9 mouse cellular contexts compared by ENCODE assay signal in genomic region chr1:86435302-86435821, GRCm38 (mm10). TPM values are rescaled to one million over a fixed set of nuclear protein-coding genes. Genes with fewer than 3 reads are reported as not detected.
A peak's percentile ranks its signal among the peaks of the same experiment; 100 is the strongest.
DNase-seq lines count a peak whose midpoint lies in the region; ATAC-seq and TF ChIP-seq lines count a peak whose summit lies in the region.
"Had no signal": no experiment of that assay in that cellular context is flagged by ENCODE, and none has a peak within 500 bp of the region (broad histone marks: within the 10 kb centered on the region; RNA-seq: fewer than 3 reads in every experiment).

No protein-coding gene starts in this region.

- H3K9ac ChIP-seq in heart, adult 2 months (ENCODE audit: low read depth, low read length), result peak overlapping the region; percentile 84
- H3K9ac ChIP-seq in limb, embryonic 14.5 days (ENCODE audit: low read depth, low read length, severe bottlenecking), result peak overlapping the region; percentile 70
- 0 out of 2 replicates have a peak overlapping the region, but pooled peaks have one; percentile 0 for H3K9ac ChIP-seq in midbrain, postnatal 0 days (replicated peaks; ENCODE audit: low read length, poor library complexity, severe bottlenecking)

- H3K36me3 ChIP-seq in erythroblast, embryonic 14.5 days (ENCODE audit: control insufficient read depth), result no peaks in the 10 kb centered on the region
- no peaks in the 10 kb centered on the region for H3K36me3 ChIP-seq in heart, adult 2 months (ENCODE audit: control insufficient read depth, insufficient read depth, low read length)
- H3K36me3 ChIP-seq in kidney, adult 2 months (ENCODE audit: control insufficient read depth, insufficient read depth, low read length), result no peaks in the 10 kb centered on the region
- no peaks in the 10 kb centered on the region for H3K36me3 ChIP-seq in limb, embryonic 14.5 days (ENCODE audit: control insufficient read depth, insufficient read depth, low read length)
- H3K36me3 ChIP-seq in midbrain, postnatal 0 days (ENCODE audit: insufficient read depth, low read length), result no peaks in the 10 kb centered on the region

- H3K27ac ChIP-seq in heart, adult 2 months, result peak overlapping the region; percentile 86
- peak overlapping the region; percentile 98 for H3K27ac ChIP-seq in kidney, adult 2 months (ENCODE audit: insufficient read depth, low read depth, low read length)
- peak overlapping the region; percentile 97 for H3K27ac ChIP-seq in limb, embryonic 14.5 days (replicated peaks; ENCODE audit: low read depth, low read length)
- peak overlapping the region; percentile 96 for H3K27ac ChIP-seq in midbrain, postnatal 0 days (ENCODE audit: low read depth, low read length)

- peak overlapping the region; percentile 89 for H3K4me2 ChIP-seq in limb, embryonic 14.5 days (replicated peaks; ENCODE audit: low read depth, low read length, severe bottlenecking)
- H3K4me2 ChIP-seq in midbrain, postnatal 0 days (ENCODE audit: low read depth, low read length, poor library complexity, severe bottlenecking), result peak overlapping the region; percentile 86

- H3K4me1 ChIP-seq in erythroblast, embryonic 14.5 days (ENCODE audit: control insufficient read depth), result peaks cover 78% of the 10 kb centered on the region
- H3K4me1 ChIP-seq in heart, adult 2 months (ENCODE audit: control insufficient read depth, insufficient read depth, low read length), result peaks cover 17% of the 10 kb centered on the region
- peaks cover 24% of the 10 kb centered on the region for H3K4me1 ChIP-seq in kidney, adult 2 months (ENCODE audit: control insufficient read depth, insufficient read depth, low read length)
- H3K4me1 ChIP-seq in limb, embryonic 14.5 days (ENCODE audit: control insufficient read depth, insufficient read depth, low read length), result peaks cover 31% of the 10 kb centered on the region
- peaks cover 9% of the 10 kb centered on the region; the same call in 1 of the 2 replicates for H3K4me1 ChIP-seq in midbrain, postnatal 0 days (ENCODE audit: insufficient read depth, low read length)

- peak; percentile 61 for DNase-seq in embryo, embryonic 11 days
- DNase-seq in heart, adult 2 months, result peak; percentile 67 to 73
- peak; percentile 73 for DNase-seq in kidney, adult 2 months
- DNase-seq in limb, embryonic 14.5 days (ENCODE audit: low spot score), result peak; percentile 86
- DNase-seq in midbrain, postnatal 0 days (ENCODE audit: low spot score), result peak; percentile 91
- no peak for DNase-seq in yolk sac, embryonic 10.5 days (ENCODE audit: low spot score)

- ATAC-seq in erythroblast, adult 5-6 weeks (replicated peaks; ENCODE audit: low FRiP score, poor library complexity, severe bottlenecking), result no peak
- ATAC-seq in limb, embryonic 14.5 days (ENCODE audit: low FRiP score, low read depth), result peak; percentile 45
- ATAC-seq in midbrain, postnatal 0 days (ENCODE audit: low FRiP score), result peak; percentile 4; the same call in 1 of the 2 replicates

- peak; percentile 25; the same call in 1 of the 2 replicates for TF ChIP-seq EP300 in heart, adult 2 months (IDR thresholded peaks at IDR 0.05; ENCODE audit: insufficient read depth, low read depth, low read length)

- no peaks in the 10 kb centered on the region for H3K27me3 ChIP-seq in erythroblast, embryonic 14.5 days (ENCODE audit: control insufficient read depth)
- no peaks in the 10 kb centered on the region for H3K27me3 ChIP-seq in heart, adult 2 months (ENCODE audit: control insufficient read depth, insufficient read depth, low read length)
- no peaks in the 10 kb centered on the region for H3K27me3 ChIP-seq in kidney, adult 2 months (replicated peaks; ENCODE audit: control insufficient read depth, insufficient read depth, low read length)
- no peaks in the 10 kb centered on the region for H3K27me3 ChIP-seq in limb, embryonic 14.5 days (ENCODE audit: control insufficient read depth, insufficient read depth, low read length)
- H3K27me3 ChIP-seq in midbrain, postnatal 0 days (ENCODE audit: insufficient read depth, low read length), result no peaks in the 10 kb centered on the region

- peak; percentile 51 for TF ChIP-seq POLR2A in heart, adult 2 months (IDR thresholded peaks at IDR 0.05; ENCODE audit: insufficient read depth, low read depth, low read length)
- no peak for TF ChIP-seq POLR2A in kidney, adult 2 months (IDR thresholded peaks at IDR 0.05; ENCODE audit: low read depth, low read length)
- no peak for TF ChIP-seq POLR2A in limb, embryonic 14.5 days (IDR thresholded peaks at IDR 0.05; ENCODE audit: borderline replicate concordance, extremely low read depth, insufficient read depth, insufficient read length)

- 9% methylated on average over 13 of the region's 13 CpGs for WGBS in heart, adult 2 months
- WGBS in kidney, adult 2 months, result 19% methylated on average over 13 of the region's 13 CpGs
- WGBS in limb, embryonic 14.5 days, result 39% methylated on average over 13 of the region's 13 CpGs
- 13% methylated on average over 13 of the region's 13 CpGs for WGBS in midbrain, postnatal 0 days

- H3K9me3 ChIP-seq in erythroblast, embryonic 14.5 days (ENCODE audit: control insufficient read depth, low read length), result no peaks in the 10 kb centered on the region
- H3K9me3 ChIP-seq in limb, embryonic 14.5 days (ENCODE audit: control insufficient read depth, low read length), result no peaks in the 10 kb centered on the region
- no peaks in the 10 kb centered on the region for H3K9me3 ChIP-seq in midbrain, postnatal 0 days (ENCODE audit: low read length)

- no peak for TF ChIP-seq CTCF in heart, adult 2 months (IDR thresholded peaks at IDR 0.05)
- TF ChIP-seq CTCF in kidney, adult 2 months (conservative IDR thresholded peaks at IDR 0.05; ENCODE audit: insufficient read depth, insufficient read length, low read depth, low read length), result no peak
- no peak for TF ChIP-seq CTCF in midbrain, postnatal 0 days (IDR thresholded peaks at IDR 0.05)

- no peaks in the 10 kb centered on the region for H3K79me2 ChIP-seq in heart, adult 2 months (replicated peaks; ENCODE audit: control insufficient read depth, insufficient read depth, low read length)

- intact Hi-C loops in heart, adult 2 months (cut with DNase I), result no loop called here

- H3K4me3 ChIP-seq in erythroblast, embryonic 14.5 days (replicated peaks), result peak overlapping the region; percentile 74
- H3K4me3 ChIP-seq in heart, adult 2 months, result peak overlapping the region; percentile 57; the same call in 1 of the 2 replicates
- no peak overlapping the region for H3K4me3 ChIP-seq in kidney, adult 2 months (ENCODE audit: insufficient read depth, low read depth, low read length)
- H3K4me3 ChIP-seq in limb, embryonic 14.5 days (replicated peaks; ENCODE audit: low read length), result 0 out of 2 replicates have a peak overlapping the region, but pooled peaks have one; percentile 48
- no peak overlapping the region for H3K4me3 ChIP-seq in midbrain, postnatal 0 days (ENCODE audit: low read depth, low read length)

RNA-seq across cellular contexts. Expression of gene Tex44, which starts 9.2 kb away (rescaled TPM):
- polyA plus RNA-seq in erythroblast, embryonic 14.5 days (2012), result not detected in 2 replicates
- not detected in 2 replicates for total RNA-seq in erythroblast, adult 5-6 weeks (2015; ENCODE audit: low replicate concordance)
- total RNA-seq in erythroblast, adult 5-6 weeks (2017; ENCODE audit: low replicate concordance), result not detected in 2 replicates
- total RNA-seq in heart, adult 2 months (2021), result not detected
- polyA plus RNA-seq in heart, adult 2 months (2012; rRNA removed), result 0.12 and 0.18 TPM in 2 replicates
- not detected in 2 replicates for polyA plus RNA-seq in kidney, adult 2 months (2012; rRNA removed)
- not detected in 2 replicates for polyA plus RNA-seq in limb, embryonic 14.5 days (2012; rRNA removed)
- not detected in 2 replicates for polyA plus RNA-seq in limb, embryonic 14.5 days (2014; fragmentation: Nextera tagmentation; extraction: Ambion mirVana)
- 0.14 TPM in 1 of 2 replicates, not detected in the other for total RNA-seq in midbrain, postnatal 0 days (2014; rRNA removed)
- not detected in 2 replicates for polyA plus RNA-seq in midbrain, postnatal 0 days (2015; fragmentation: Nextera tagmentation; extraction: Ambion mirVana)
- polyA plus RNA-seq: macrophage had no signal

RNA-seq across cellular contexts. Expression of gene Nmur1, which starts 9.3 kb away (rescaled TPM):
- polyA plus RNA-seq in erythroblast, embryonic 14.5 days (2012), result not detected in 2 replicates
- total RNA-seq in erythroblast, adult 5-6 weeks (2015; ENCODE audit: low replicate concordance), result not detected in 2 replicates
- not detected in 2 replicates for total RNA-seq in erythroblast, adult 5-6 weeks (2017; ENCODE audit: low replicate concordance)
- not detected for total RNA-seq in heart, adult 2 months (2021)
- polyA plus RNA-seq in heart, adult 2 months (2012; rRNA removed), result not detected in 2 replicates
- polyA plus RNA-seq in kidney, adult 2 months (2012; rRNA removed), result 0.19 and 0.23 TPM in 2 replicates
- 0.09 TPM in 1 of 2 replicates, not detected in the other for polyA plus RNA-seq in limb, embryonic 14.5 days (2012; rRNA removed)
- polyA plus RNA-seq in limb, embryonic 14.5 days (2014; fragmentation: Nextera tagmentation; extraction: Ambion mirVana), result 0.17 TPM in 1 of 2 replicates, not detected in the other
- not detected in 2 replicates for total RNA-seq in midbrain, postnatal 0 days (2014; rRNA removed)
- 0.27 and 0.33 TPM in 2 replicates for polyA plus RNA-seq in midbrain, postnatal 0 days (2015; fragmentation: Nextera tagmentation; extraction: Ambion mirVana)
- polyA plus RNA-seq: macrophage had no signal

Comparison
In these comparisons a context has a peak if more than half of its experiments do, and no peak if none do; other contexts are left out.
1. H3K4me3 ChIP-seq: peak in erythroblast, embryonic 14.5 days (single experiment), heart, adult 2 months (single experiment) and limb, embryonic 14.5 days (single experiment); none in kidney, adult 2 months (single experiment) and midbrain, postnatal 0 days (single experiment).
2. H3K9ac ChIP-seq: peak in every context shown above with its lines; median percentile 84 in heart, adult 2 months; 70 in limb, embryonic 14.5 days; 0 in midbrain, postnatal 0 days.
3. Peak in every context shown above with its lines, with median percentiles within 50 percentile points of each other: H3K27ac ChIP-seq.